Mouse (Mus musculus) layer of hippocampus, adult 11-12 months (tissue): Measurements from ENCODE around the gene Phactr1.
A peak's percentile ranks its signal among the peaks of the same experiment; 100 is the strongest.

Experiments used
- DNase-seq: peaks from one replicate; pipeline ENCODE4 v3.0.0; 2022; ENCODE audit warnings: low spot score

Phactr1 gene

DNA sequence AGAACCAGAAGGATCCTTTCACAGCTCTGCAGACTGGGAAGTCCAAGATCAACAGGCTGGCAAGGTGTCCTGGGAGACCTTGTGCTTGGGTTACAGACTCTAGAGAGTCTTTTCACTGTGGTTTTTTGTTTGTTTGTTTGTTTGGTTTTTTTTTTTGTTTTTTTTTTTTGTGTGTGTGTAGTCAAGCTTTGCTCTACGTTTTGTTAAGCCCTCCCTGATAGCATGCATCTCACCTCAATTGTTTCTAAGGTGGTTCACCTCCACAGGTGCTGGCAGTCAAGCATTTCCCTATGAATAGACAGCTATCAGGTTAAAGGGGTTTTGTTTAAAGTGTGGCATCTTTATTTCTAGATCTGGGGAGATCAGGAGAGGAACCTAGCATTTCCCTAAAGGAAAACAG lies 191.7 kb downstream of the Phactr1 start:
- DNase-seq, result no peak

DNA sequence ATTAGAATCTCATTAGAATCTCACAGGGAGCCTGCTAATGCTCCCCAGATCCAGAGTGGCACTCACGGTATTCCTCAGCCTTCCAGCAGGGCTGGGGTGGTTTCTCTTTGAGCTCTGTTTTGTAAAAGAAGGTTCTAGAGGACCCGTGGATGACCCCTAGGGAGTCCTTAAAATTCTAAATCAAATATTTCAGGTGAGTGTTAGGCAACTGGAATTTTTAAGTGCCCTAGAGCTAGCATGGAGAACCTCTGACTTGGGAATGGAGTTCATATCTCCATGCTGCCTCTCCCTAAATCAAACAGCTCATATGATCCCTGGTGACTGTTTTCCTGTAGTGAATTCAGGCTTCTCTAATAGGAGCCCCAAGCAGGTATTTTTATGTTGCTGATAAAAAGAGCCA lies 197.9 kb downstream of the Phactr1 start:
- no peak for DNase-seq

DNA sequence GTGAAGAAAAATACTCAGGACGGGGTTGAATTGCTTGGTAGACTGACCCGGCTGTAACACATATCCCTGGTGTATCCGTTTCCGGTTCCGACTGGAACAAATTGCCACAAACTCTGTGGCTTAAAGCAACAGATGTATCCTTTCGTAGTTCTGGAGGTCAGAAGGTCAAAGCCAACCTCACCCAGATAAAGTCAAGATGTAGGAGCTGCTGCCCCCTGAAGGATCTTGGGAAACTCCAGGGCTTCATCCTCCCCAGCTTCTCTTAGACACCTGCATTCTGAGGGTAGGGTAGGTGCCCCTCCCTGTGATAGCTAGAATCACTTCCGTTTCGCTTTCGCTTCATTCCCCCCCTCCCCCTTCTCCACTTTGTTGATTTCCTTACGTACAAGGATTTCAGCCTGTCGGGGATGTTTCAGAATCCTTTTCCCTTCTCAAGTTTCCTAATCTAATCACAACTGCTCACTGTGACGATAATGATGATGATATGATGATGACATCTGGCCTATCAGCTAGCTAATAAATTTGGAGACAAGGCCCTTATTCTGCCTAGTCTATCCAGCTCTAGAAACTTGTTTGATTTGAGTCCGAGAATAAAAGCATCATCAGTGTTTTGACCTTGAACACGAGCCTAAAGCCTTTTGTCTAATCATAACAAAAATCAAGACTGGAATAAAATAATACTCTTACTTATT lies 203.8 kb downstream of the Phactr1 start:
- DNase-seq, result no peak

DNA sequence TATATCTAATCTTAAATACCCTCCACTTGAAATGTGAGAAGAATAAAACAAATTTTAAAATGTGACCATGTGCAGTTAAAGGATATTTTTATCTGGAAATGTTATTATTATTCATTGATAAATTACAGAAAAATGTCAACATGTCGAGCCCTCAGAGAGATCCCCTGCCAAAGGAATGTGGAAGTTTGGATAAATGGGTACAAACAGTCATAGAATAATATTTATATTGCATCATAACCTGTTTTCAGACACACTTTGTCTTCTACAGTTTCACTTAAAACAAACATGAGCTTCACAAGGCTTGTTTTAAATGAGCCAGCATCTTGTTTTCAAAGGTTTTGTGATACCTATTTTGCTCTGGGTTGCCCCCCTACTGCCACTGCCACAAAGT lies 204.3 kb downstream of the Phactr1 start:
- DNase-seq, result no peak

DNA sequence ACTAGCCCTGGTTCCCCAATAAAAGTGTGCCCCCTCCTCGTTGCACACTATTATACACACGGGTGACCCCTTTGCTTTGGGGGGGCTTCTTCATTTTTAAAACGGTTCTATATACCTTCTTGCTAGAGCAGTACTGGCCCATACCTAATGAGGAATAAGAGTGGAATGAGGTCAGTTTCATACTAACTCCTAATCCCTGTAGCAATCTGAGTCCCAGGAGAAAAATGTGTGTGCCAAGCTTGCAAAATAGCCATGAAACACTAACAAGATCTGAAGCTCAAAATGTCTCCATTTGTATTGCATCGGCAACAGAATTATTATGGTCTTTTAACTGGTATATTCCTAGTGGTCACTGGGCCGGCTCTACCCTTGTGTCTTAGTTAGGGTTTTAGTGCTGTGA lies 207.3 kb downstream of the Phactr1 start:
- DNase-seq, result no peak

DNA sequence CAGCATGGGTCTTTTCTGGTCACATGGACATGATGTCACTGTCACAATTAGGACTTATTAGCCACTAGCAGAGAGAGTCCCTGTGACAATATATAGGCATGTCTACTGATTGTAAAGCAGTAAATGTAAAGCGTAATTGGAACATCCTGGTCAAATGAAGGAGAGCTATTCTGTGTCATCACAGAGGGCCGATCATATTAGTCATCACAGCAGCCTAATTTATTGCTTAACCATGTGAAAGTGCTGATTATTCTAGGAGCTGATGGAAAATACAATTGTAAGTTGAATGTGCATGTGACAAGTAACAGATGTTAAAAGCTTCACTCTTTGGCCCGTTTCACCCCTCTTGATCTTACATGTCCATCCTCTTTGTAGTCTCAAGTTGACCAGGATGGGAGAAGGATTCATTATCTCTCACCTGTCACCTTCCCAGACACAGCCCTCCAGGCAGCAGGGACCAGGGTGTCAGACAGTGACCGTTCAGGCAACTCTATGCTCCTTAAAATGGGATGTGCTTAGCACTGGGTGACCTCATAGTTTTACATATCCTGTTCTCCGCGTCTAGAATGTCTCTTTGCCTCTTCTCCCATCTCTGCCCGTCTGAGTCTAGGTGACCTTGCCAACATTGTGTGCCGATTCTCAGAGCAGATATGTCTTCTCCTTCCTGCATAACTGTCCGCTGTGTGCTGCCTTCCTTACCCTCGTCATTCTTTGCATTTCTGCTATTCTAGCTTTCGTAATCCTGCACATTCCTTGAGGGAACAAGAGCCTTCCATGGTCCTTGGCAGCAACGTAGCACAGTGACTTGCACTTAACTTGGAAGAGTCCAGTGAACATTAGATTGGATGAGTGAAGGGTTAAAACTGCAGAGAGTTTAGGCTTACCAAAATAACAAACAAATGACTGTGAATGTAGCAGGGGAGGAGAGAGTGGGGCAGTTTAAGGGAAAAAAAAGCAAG lies 209.4 kb downstream of the Phactr1 start:
- no peak for DNase-seq

DNA sequence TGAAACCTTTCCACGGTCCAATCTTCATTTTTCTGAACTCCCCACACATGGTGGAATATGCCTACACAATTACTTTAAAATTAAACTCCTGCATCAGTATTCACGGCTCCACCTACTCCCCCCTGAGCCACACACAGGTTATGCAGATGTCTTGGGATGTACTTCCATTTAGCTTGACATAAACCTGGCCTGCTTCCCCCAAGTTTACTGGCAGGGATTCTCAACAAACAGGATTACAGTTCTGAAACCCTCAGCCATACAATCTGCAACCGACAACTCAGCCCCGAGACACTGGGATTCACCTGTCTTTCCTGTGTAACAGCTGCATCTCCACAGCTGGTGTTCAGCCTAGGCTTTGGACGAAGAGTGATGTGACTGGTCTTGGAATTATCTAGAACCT lies 210.2 kb downstream of the Phactr1 start:
- no peak for DNase-seq

DNA sequence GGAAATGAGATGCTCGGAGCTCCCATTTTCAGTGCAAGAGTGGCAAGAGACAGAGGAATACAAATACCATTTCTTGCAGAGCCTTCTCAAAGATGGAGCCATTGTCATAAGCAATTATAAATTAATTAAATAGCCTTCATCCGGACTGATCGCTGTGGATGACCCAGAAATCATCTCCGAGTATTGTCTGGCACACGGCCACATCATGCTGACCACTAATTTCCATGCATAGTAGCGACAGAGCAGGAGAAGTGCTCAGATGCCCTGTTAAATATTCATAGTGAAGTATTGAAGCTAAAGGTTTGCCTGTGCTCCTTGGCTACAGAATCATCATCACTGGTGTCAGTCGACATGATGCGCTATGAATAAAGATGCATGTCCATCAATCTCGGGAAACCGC lies 213.6 kb downstream of the Phactr1 start:
- DNase-seq, result no peak

DNA sequence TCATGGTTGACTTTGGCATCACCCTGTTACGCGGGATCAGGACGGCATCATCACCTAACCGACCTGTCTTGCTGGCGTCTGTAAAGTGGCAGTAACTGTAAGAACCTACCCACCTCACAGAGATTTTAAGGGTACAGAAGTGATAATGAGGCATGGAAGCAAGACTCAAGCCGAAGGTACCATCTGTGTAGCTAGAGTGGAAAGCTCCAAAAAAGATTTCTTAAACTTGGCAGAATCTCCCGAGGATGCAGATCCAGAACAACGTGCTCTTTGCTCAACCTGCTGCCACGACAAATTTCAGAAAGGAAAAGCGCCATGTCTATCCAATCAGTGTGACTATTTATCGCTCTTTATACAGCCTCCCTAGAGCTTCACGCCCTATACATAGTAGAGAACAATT lies 214.2 kb downstream of the Phactr1 start:
- DNase-seq, result no peak

DNA sequence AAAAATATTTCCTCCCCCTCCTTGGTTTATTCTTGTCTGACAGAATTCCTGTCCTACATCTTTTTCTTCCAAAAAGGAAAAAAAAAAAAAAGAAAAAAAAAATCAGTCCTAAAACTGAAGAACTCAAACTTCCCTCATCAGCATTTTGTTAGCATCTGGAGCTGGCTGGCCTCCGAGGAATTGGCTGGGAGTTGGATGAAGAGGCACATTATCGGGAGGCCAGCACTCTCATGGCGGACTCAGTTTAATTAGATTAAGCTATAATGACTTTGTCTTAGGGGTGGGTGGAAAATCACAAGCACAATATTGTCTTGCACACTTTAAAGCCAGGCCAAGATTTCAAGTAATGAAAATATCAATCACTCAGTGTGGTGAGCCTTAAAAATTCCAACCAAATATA lies 215.6 kb downstream of the Phactr1 start:
- no peak for DNase-seq

DNA sequence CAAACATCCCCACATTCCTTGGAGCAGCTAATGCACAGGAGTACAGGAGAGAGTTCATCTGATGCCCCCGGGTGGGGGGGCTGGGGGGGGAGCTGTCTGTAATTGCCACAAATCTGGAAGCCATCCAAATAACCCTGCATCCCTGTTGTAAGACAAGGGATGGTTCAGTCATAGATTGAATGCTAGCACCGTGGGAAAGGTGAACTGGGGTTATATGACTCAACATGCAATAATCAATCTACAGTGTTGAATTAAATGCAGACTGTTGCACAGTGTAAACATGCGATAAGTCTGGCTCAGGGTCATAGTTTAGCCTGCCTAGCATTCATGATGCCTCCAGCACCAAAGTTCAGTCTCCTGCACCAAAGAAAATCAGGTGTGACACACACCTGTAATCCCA lies 219.2 kb downstream of the Phactr1 start:
- no peak for DNase-seq

DNA sequence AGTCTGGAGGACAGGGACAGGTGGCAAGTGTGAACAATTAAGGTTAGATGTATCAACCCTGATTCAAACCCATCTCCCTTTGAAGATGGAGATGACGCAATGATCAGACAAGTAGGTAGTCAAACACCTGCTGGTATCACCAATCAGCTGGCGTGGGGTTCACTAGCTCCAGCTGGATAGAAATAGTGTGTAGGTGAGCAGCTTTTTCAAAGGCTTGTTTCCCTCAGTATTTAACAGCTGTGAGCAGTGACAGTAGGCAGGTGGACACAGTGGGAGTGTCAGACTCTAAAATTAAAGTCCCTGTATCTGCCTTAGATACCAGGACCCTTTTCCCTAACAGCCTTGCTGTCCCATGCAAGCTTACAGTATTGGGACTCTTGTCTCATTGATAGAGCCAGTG lies 221.4 kb downstream of the Phactr1 start:
- no peak for DNase-seq

DNA sequence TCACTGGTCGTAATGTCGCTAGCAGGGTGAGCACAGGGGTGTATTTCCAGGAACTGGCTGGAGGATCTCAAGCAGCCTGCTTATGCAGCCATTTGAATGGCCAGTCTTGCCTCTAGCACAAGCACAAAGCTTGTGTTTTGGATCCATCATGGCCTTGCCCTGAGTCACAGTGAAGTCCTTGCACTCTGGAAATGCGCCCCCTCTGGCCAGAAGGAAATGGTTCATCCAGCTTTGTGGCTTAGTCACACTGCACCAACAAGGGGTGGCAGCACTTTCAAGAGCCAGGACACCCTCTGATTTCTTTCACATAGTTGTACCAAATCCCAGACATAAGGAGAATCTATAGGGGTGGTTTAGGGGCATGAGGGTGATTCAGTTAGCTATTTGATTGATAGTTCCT lies 222.4 kb downstream of the Phactr1 start:
- DNase-seq, result no peak

DNA sequence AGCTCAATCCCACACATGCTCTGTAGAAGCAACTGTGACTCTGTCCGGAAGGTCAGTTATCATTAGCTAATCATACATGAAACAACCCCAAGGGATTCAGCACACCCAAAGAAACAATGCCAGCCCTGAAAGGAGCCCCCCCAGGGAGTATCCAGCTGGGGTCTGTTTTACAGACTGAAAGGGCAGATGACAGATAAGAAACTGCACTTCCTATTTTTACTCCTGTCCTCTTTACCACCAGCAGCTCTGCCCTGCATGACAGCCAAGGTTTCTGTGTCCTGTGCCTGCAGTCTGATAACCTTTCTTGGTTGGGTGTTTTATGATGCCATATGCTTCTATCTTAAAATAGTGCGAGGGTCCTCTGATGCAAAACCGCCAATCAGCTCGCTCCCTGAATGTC lies 225.4 kb downstream of the Phactr1 start:
- no peak for DNase-seq

DNA sequence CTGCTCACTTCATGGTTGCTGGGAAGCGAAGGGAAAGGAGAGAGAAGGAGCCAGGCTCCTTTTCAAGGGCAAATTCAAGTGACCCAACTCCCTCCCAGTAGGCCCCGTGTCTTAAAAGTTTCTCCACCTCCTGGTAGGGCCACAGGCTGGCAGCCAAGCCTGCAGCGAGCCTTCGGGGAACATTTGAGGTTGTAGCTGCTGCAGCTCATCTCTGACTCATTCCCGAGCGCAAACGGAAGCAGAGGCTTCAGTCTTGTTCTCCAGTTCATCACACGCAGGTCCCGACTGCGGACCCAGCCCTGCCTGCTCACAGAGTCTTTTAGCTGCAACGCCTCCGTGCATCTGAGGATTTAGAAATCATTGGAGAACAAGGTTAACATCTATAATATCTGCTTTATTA lies 226.6 kb downstream of the Phactr1 start:
- no peak for DNase-seq

DNA sequence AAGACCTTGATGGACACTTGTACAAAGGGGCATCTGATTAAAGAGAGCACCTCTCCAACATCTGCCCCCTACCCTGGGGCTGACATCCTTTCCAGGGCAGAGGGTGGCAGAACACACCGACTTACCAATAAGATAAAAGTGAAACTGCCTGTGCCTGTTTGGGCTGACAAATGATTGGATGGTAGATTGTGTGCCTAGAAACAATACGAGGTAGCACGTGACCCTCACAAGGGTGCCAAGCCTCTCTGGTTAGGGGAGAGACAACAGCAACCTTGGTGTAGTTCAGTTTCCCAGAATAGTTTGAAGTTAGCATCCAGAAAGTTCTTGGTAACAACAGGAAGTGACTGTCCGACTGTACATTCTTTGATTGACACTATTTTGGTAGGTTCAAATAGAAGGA lies 234.7 kb downstream of the Phactr1 start:
- DNase-seq, result no peak

DNA sequence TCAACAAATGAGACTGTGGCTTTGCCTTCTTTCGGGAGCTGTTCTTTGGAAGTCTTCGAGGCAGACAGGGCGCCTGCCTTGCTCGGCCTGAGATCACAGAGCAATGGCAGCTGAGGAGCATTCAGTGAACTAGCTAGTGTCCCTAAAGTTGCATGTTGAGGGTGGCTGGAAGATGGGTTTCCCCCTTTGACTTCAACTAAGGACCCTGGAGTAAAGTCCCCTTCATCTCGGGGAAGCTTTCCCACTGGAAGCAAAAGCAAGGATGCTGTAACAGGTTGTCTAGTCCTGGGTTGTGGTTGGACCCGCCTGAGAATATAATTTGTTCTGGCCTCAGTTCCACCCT lies 235.4 kb downstream of the Phactr1 start:
- no peak for DNase-seq

DNA sequence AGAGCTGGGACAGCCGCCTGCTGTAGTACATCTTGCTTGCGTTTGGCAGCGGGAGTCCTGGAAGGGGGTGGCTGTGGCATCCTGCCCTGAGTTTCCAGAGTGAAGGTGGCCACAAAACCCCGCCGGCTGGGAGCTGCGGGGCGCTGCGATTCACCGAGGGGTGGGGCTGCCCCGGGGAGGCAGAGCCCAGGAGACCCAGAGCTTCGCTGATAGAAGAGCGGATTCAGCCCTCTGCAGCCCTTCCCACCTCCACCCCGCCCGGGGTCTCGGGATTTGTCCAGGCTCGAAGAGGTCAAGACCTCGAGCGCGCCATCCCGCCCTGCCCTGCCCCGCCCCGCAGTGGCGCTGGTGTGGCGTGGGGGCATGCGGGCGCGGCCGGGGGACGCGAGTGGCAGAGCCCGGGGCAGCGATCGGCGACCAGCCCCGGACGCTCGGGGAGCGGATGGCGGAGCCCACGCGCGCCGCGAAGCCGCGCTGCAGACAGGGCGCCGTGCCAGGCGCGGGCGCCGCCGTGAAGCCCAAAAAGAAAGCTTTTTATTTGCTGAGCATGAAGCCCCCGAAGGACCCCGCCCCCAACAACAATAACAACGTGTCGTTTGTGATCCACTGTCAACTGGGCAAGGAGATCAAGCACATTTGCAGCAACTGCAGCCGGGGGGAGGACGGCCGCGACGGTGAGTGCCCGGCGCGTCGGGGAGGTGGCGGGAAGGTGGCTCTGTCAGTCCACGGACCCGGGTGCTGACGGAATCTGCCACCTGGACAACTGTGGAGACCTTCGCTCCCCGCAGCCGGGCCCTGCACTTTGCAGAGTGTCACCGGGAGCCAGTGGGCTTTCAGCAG lies 236.0 kb downstream of the Phactr1 start:
- peak; percentile 67 for DNase-seq

DNA sequence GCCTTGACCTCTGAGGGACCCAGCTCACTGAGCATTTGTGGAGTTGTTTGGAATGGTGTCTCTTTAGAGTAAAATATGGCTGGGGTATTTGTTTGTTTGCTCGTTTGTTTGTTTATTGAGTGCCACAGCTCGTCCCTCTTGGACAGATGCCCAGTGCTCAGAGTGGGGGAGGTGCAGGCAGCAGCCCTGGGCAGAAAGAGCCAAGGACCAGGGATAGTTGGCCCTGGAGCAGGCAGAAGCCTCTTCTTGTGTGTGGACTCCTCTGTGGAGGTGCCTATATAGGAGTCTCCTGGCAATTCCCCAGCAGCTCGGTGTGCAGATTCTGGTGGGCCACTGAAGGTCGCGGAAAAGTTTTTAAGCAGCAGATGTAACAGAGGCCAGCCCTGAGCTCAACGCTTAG lies 236.8 kb downstream of the Phactr1 start:
- DNase-seq, result peak; percentile 46

DNA sequence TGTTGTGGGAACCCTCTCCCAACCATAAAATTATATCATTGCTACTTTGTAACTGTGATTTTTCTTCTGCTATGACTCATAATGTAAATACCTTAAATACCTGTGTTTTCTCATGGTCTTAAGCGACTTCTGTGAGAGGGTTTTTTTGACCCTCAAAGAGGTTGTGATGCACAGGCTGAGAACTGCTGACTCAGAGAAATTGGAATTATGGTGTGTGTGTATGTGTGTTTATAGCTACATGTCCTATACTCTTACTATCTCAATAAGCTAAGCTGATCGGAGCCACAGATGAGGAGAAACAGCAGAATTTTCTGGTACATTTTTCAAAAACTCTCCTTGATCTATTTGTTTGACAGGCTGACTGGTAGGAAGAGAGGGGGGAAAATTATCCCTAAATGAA lies 239.6 kb downstream of the Phactr1 start:
- DNase-seq, result no peak

DNA sequence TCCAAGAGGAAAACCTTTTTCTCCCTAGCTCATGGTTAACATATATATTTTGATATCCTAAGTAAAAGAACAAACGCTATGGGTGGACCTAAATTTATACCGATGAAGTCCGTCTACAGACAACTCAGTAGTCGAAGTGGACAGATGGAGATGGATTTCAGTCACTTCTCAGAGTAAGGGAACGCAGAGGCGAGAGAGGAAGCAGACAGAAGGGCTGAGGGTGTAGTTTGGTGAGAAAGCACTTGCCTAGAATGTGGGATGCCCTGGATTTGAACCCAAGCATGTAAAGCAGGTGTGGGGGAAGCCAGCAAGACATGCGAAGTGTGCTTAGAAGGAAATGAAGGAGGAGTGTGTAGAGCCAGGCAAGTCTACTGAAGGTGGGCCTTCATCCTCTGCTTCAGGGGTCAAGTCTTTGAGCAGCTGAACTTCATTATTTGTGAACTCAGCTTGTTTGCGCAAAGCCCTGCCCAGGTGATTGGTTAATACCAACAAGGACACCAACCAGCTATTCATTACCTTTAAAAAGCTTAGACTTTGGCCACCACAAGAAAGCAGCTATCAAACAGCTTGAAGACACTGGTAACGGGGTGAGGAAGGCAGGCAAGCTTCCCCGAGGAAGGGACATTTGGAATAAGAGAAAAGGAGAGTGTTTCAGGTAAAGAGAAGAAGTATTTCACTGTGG lies 241.5 kb downstream of the Phactr1 start:
- DNase-seq, result no peak

DNA sequence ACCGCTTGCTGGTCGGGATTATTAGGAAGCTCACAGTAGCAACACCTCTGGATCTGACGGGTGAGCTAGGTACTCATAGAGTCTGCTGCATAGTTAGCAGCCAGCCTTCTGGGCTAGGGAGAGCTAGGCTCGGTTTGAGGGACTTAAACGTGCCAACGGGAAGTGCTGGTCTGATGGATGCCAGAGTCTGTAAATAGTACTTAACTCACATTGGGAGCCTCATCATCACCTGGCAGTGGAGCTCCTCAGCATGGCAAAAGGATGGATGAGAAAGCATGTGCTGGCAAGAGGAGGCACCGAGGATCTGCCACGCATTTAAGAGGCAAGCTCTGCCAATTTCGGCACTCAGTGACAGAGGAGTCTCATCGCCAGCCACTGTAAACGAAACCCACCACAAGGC lies 247.4 kb downstream of the Phactr1 start:
- no peak for DNase-seq
